Mouse (Mus musculus): Measurements from ENCODE around the gene Mtln. TPM values are rescaled to one million over a fixed set of nuclear protein-coding genes. Genes with fewer than 3 reads are reported as not detected.

The Mtln gene
- polyA plus RNA-seq, 1 experiment from 2014 or later, result 43.5 TPM

GRCm38 (mm10) chr2:127749376-127749775 is 42.9 kb downstream of the Mtln start:
- WGBS, result 46% methylated on average over 1 of the region's 1 CpGs
- no peak overlapping the region for H3K4me2 ChIP-seq
- H3K27me3 ChIP-seq (replicated peaks), result no peaks in the 10 kb centered on the region
- H3K4me3 ChIP-seq (replicated peaks), result no peak overlapping the region
- no peak for ATAC-seq (ENCODE audit: insufficient read depth, low FRiP score, low read depth)
- no peaks in the 10 kb centered on the region; the same call in 1 of the 2 replicates for H3K36me3 ChIP-seq
- H3K9ac ChIP-seq, result no peak overlapping the region
- no peaks in the 10 kb centered on the region for H3K9me3 ChIP-seq
- H3K27ac ChIP-seq, result no peak overlapping the region
- no peaks in the 10 kb centered on the region for H3K4me1 ChIP-seq

- H3K27me3 ChIP-seq (replicated peaks), result no peaks in the 10 kb centered on the region
- H3K27ac ChIP-seq, result no peak overlapping the region; the same call in 1 of the 2 replicates
- no peaks in the 10 kb centered on the region for H3K9me3 ChIP-seq
- no peaks in the 10 kb centered on the region; the same call in 1 of the 2 replicates for H3K36me3 ChIP-seq
- H3K9ac ChIP-seq, result no peak overlapping the region
- H3K4me3 ChIP-seq (replicated peaks), result no peak overlapping the region
- no peak for ATAC-seq (ENCODE audit: insufficient read depth, low FRiP score, low read depth)
- no peak overlapping the region for H3K4me2 ChIP-seq
- WGBS, result 71% methylated on average over 7 of the region's 7 CpGs
- H3K4me1 ChIP-seq, result no peaks in the 10 kb centered on the region
Observed at GRCm38 (mm10) chr2:127748316-127748715, 44.0 kb downstream of the Mtln start.

- ATAC-seq (ENCODE audit: insufficient read depth, low FRiP score, low read depth), result no peak
- no peaks in the 10 kb centered on the region for H3K4me1 ChIP-seq
- H3K4me2 ChIP-seq, result no peak overlapping the region
- H3K27ac ChIP-seq, result peak overlapping the region; percentile 50; the same call in 1 of the 2 replicates
- no peak overlapping the region for H3K9ac ChIP-seq
- WGBS, result 63% methylated on average over 3 of the region's 3 CpGs
- H3K4me3 ChIP-seq (replicated peaks), result no peak overlapping the region
- H3K27me3 ChIP-seq (replicated peaks), result no peaks in the 10 kb centered on the region
- no peaks in the 10 kb centered on the region for H3K9me3 ChIP-seq
- no peaks in the 10 kb centered on the region; the same call in 1 of the 2 replicates for H3K36me3 ChIP-seq
Observed at GRCm38 (mm10) chr2:127742637-127743036, 49.7 kb downstream of the Mtln start.

Other genes starting within 250 kb of the Mtln start
- 4.0 and 4.3 TPM in 2 replicates for gene Zfp661, start 205.4 kb downstream of the Mtln start, polyA plus RNA-seq (2015; fragmentation: Nextera tagmentation; extraction: Ambion mirVana)
- 127 and 136 TPM in 2 replicates for gene Mrps5, start 205.3 kb downstream of the Mtln start, polyA plus RNA-seq (2015; fragmentation: Nextera tagmentation; extraction: Ambion mirVana)
- 26.4 and 62.1 TPM in 2 replicates for gene Mal, start 135.8 kb downstream of the Mtln start, polyA plus RNA-seq (2015; fragmentation: Nextera tagmentation; extraction: Ambion mirVana)
- gene Mall, start 62.6 kb downstream of the Mtln start, polyA plus RNA-seq (2015; fragmentation: Nextera tagmentation; extraction: Ambion mirVana), result 19.2 and 24.9 TPM in 2 replicates
- gene Nphp1, start 3.6 kb downstream of the Mtln start, polyA plus RNA-seq (2015; fragmentation: Nextera tagmentation; extraction: Ambion mirVana), result 24.9 and 25.0 TPM in 2 replicates
- gene Bub1, start 39.4 kb upstream of the Mtln start, polyA plus RNA-seq (2015; fragmentation: Nextera tagmentation; extraction: Ambion mirVana), result 36.9 and 45.5 TPM in 2 replicates
- gene Acoxl, start 46.4 kb upstream of the Mtln start, polyA plus RNA-seq (2015; fragmentation: Nextera tagmentation; extraction: Ambion mirVana), result 0.19 and 0.22 TPM in 2 replicates

Measured in stomach, embryonic 15.5 days (tissue).